Mouse (Mus musculus) midbrain, embryonic 13.5 days (tissue): ENCODE measurements around the gene Maneal. TPM values are rescaled to one million over a fixed set of nuclear protein-coding genes. Genes with fewer than 3 reads are reported as not detected.

Source experiments
- ATAC-seq: fragments of 200-750 bp; cut with Nextera tagmentation; 2 replicates; pipeline ENCODE4 v1.8.0; 2017; ENCODE audit warnings: mild to moderate bottlenecking, moderate TSS enrichment, moderate library complexity
- H3K27ac ChIP-seq: fragments of 300-500 bp; sonication (generic); 2 replicates; pipeline ENCODE4 v1.5.1; 2015; ENCODE audit warnings: inconsistent platforms, mild to moderate bottlenecking, moderate library complexity
- H3K27me3 ChIP-seq: fragments of 300-500 bp; sonication (generic); 2 replicates; pipeline ENCODE4 v1.6.1; 2015; ENCODE audit warnings: mild to moderate bottlenecking, inconsistent platforms
- H3K36me3 ChIP-seq: fragments of 300-500 bp; sonication (generic); 2 replicates; pipeline ENCODE4 v1.6.1; 2015; ENCODE audit warnings: mild to moderate bottlenecking, inconsistent platforms
- H3K4me1 ChIP-seq: fragments of 300-500 bp; sonication (generic); replicated peaks from 2 replicates; pipeline ENCODE4 v1.6.1; 2015; ENCODE audit warnings: inconsistent platforms
- H3K4me2 ChIP-seq: fragments of 300-500 bp; sonication (generic); replicated peaks from 2 replicates; pipeline ENCODE4 v1.6.1; 2015; ENCODE audit warnings: moderate library complexity, mild to moderate bottlenecking, inconsistent platforms
- H3K4me3 ChIP-seq: fragments of 300-500 bp; sonication (generic); replicated peaks from 2 replicates; pipeline ENCODE4 v1.5.1; 2015; ENCODE audit warnings: mild to moderate bottlenecking, inconsistent platforms
- H3K9ac ChIP-seq: fragments of 300-500 bp; sonication (generic); replicated peaks from 2 replicates; pipeline ENCODE4 v1.6.1; 2015; ENCODE audit warnings: mild to moderate bottlenecking, inconsistent platforms
- H3K9me3 ChIP-seq: fragments of 300-500 bp; sonication (generic); 2 replicates; pipeline ENCODE4 v1.6.1; 2016; ENCODE audit warnings: mild to moderate bottlenecking, inconsistent platforms
- WGBS: fragments of 180-500 bp; shearing (Covaris S2); methylation state at CpG from one replicate; pipeline ENCODE4 v1.1.7; 2015; 5-methylcytosine and 5-hydroxymethylcytosine counted together
- polyA plus RNA-seq: library from polyadenylated mRNA; unstranded; fragments of >200 nt; fragmentation: Nextera tagmentation; extraction: Ambion mirVana; gene quantifications from 2 replicates; pipeline ENCODE4 v1.2.1, GENCODE M21; 2015

Maneal gene
- 7.3 and 9.5 TPM in 2 replicates for polyA plus RNA-seq

DNA sequence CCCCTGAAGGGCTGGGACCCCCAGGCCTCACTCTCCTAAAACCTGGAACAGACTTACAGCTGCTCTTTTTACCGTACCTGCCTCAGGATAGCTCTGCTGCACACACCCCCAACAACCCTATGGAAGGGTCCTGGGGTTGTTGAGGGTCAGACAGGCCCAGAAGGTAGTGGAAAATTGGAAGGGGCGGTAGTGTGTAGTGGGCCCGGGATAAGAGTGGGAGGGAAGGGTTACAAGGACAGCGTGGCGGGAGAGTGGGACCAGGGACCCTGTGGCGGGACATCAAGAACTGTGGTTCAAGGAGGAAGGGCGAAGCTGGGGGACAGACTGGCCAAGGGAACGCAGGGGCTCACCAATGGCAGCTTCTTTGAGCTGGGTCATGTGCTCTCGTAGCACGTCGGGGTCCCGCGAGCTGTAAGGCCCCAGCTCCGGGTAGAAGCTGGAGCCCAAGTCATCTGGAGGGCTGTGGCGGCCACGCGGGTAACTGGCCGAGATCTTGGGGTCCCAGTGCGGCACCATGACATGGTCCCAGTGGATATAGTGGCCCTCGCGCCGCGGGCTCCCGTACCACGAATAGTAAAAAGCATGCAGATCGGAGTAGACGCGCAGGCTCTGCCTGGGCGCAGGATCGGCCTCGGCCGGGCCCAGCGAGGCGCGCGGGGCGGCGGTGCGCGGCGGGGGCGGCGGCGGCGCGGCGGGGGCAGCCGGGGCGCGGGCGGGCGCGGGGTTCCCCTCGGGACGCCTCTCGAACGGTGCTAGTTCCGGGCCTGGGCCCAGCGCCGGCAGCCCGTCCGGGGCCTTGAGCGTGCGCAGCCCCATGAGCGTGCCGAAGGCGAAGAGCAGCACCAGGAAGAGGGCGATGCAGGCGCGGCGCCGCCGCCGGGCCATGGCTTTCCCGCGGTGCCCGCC, at the start of gene Maneal:
TSS of gene Maneal (minus strand) at position 889 of the 906 bp plus-strand sequence.
- Histone ChIP-seq H3K4me1 (peaks cover 31% of the 10 kb centered on the region), H3K27ac (peak within 1 kb of the TSS; percentile 84), H3K27me3 (no peaks in the 10 kb centered on the region), H3K9ac (peak within 1 kb of the TSS; percentile 90), H3K36me3 (peaks cover 28% of the 10 kb centered on the region), H3K4me2 (peak within 1 kb of the TSS; percentile 84), H3K4me3 (peak within 1 kb of the TSS; percentile 76), H3K9me3 (no peaks in the 10 kb centered on the region)
- 1% methylated on average over 72 of the region's 77 CpGs for WGBS
- peak; percentile 44 for ATAC-seq

DNA sequence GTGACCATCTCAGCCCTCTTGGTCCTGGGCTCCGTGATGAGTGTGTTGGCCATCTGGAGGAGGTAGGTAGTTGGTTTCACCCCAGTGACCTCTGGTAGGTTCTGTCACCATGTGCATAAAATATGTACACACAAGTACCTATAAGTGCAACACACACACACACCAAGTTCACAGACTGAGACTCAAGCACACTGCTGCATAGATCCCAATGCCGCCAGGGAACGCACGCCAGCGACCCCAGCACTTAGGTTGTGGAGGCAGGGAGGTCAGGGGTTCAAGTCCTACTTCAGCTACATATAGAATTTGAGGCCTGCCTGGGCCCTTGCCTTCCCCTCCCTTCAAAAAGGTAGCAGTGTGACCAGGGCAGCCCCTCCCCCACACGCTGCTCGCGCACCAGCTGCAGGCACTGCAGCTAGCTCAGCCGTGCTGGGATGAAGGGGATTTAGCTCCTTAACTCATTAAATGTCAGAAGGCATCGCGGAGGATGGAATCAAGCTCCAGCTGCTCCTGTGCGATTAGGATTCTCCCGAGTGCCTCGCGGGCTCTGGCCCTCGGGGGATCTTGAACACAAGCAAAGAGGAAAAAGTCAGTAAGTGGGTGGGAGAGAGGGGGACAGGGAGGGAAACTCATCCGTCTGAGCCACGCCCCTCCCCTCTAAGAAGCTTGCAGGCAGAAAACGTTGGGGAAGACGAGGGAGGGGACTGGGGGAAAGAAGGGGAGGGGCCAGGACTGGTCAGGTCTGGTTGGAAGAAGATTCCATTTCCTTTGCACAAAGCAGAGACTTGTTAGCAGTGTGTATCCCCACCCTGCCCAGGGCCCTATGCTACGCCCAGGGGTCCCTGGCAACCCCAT, 44.2 kb upstream of the Maneal start:
- peak overlapping the region; percentile 94 for H3K27ac ChIP-seq
- ATAC-seq: peak; percentile 92
- 0 out of 2 replicates have a peak, but pooled peaks cover 3% of the 10 kb centered on the region for H3K36me3 ChIP-seq
- H3K4me3 ChIP-seq: peak overlapping the region; percentile 19
- H3K9ac ChIP-seq: peak overlapping the region; percentile 48; the same call in 1 of the 2 replicates
- no peaks in the 10 kb centered on the region for H3K27me3 ChIP-seq
- 4% methylated on average over 21 of the region's 21 CpGs for WGBS
- H3K9me3 ChIP-seq: no peaks in the 10 kb centered on the region
- peaks cover 39% of the 10 kb centered on the region for H3K4me1 ChIP-seq
- peak overlapping the region; percentile 38 for H3K4me2 ChIP-seq

DNA sequence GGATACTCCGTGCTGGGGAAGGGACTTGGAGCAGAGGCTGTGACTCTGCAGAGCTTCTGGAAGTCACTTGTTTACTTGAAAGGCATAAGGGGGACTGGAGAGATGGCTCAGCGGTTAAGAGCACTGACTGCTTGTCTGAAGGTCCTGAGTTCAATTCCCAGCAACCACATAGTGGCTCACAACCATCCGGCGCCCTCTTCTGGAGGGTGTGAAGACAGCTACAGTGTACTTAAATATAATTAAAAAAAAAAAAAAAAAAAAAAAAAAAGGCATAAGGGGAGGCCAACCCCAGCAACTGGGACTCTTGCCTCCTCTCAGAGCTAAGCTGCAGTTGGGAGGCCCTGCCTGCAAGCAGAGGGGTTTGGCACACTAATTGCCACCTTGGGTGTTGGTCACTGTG, 43.4 kb upstream of the Maneal start:
- Histone ChIP-seq H3K27ac (peak overlapping the region; percentile 94), H3K9ac (no peak overlapping the region), H3K36me3 (0 out of 2 replicates have a peak, but pooled peaks cover 3% of the 10 kb centered on the region), H3K4me3 (no peak overlapping the region), H3K4me1 (peaks cover 39% of the 10 kb centered on the region), H3K9me3 (no peaks in the 10 kb centered on the region), H3K4me2 (no peak overlapping the region), H3K27me3 (no peaks in the 10 kb centered on the region)
- whole genome bisulfite sequencing: 78% methylated on average over 4 of the region's 4 CpGs
- no peak for ATAC-seq

DNA sequence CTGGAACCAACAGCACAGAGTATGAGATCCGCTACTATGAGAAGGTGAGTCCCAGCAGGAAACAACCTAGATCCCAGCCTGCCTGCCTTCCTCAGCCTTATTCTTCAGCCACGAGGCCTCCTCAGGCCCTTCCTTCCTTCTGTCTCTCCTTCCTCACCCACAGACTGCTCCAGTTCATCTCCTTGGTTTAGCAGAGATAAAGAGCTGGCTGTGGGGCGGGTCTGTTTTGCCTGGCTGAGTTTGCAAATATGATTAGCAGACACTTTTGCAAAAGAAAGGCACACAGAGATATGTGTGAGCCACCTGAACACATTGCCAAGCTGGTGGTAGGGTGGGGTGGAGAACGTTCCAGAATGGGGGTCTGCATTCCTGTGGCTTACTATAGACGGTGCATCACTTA, 37.9 kb upstream of the Maneal start:
- Histone ChIP-seq H3K36me3 (0 out of 2 replicates have a peak, but pooled peaks cover 3% of the 10 kb centered on the region), H3K4me1 (peaks cover 48% of the 10 kb centered on the region), H3K27me3 (peaks cover 19% of the 10 kb centered on the region), H3K9ac (no peak overlapping the region; the same call in 1 of the 2 replicates), H3K4me3 (no peak overlapping the region), H3K9me3 (no peaks in the 10 kb centered on the region), H3K4me2 (no peak overlapping the region), H3K27ac (peak overlapping the region; percentile 54; the same call in 1 of the 2 replicates)
- no peak for ATAC-seq
- 55% methylated on average over 5 of the region's 5 CpGs for WGBS

GRCm38 (mm10) chr4:124898428-124898827, 36.5 kb upstream of the Maneal start:
- Histone ChIP-seq H3K9me3 (no peaks in the 10 kb centered on the region), H3K9ac (0 out of 2 replicates have a peak overlapping the region, but pooled peaks have one; percentile 28), H3K4me2 (no peak overlapping the region), H3K27me3 (peaks cover 34% of the 10 kb centered on the region), H3K4me1 (peaks cover 56% of the 10 kb centered on the region), H3K4me3 (no peak overlapping the region), H3K27ac (peak overlapping the region; percentile 54; the same call in 1 of the 2 replicates), H3K36me3 (0 out of 2 replicates have a peak, but pooled peaks cover 3% of the 10 kb centered on the region)
- ATAC-seq: no peak
- 7% methylated on average over 10 of the region's 10 CpGs for whole genome bisulfite sequencing

- WGBS: 1% methylated on average over 82 of the region's 83 CpGs
- H3K9me3 ChIP-seq: no peaks in the 10 kb centered on the region
- peak overlapping the region; percentile 61 for H3K9ac ChIP-seq
- peak overlapping the region; percentile 25; the same call in 1 of the 2 replicates for H3K27ac ChIP-seq
- H3K27me3 ChIP-seq: peaks cover 58% of the 10 kb centered on the region
- peak overlapping the region; percentile 85 for H3K4me2 ChIP-seq
- peak; percentile 73 for ATAC-seq
- peaks cover 41% of the 10 kb centered on the region for H3K4me1 ChIP-seq
- H3K36me3 ChIP-seq: no peaks in the 10 kb centered on the region
- peak overlapping the region; percentile 48 for H3K4me3 ChIP-seq
Observed at GRCm38 (mm10) chr4:124894508-124895428, 32.8 kb upstream of the Maneal start.

- H3K9me3 ChIP-seq: no peaks in the 10 kb centered on the region
- H3K27me3 ChIP-seq: peaks cover 58% of the 10 kb centered on the region
- ATAC-seq: 0 out of 2 replicates have a peak, but pooled peaks have one; percentile 12
- peak overlapping the region; percentile 48; the same call in 1 of the 2 replicates for H3K4me3 ChIP-seq
- H3K9ac ChIP-seq: 0 out of 2 replicates have a peak overlapping the region, but pooled peaks have one; percentile 61
- no peaks in the 10 kb centered on the region for H3K36me3 ChIP-seq
- H3K27ac ChIP-seq: peak overlapping the region; percentile 25; the same call in 1 of the 2 replicates
- 23% methylated on average over 6 of the region's 6 CpGs for WGBS
- H3K4me2 ChIP-seq: peak overlapping the region; percentile 85
- peaks cover 31% of the 10 kb centered on the region for H3K4me1 ChIP-seq
Observed at GRCm38 (mm10) chr4:124893769-124894168, 31.8 kb upstream of the Maneal start.

DNA sequence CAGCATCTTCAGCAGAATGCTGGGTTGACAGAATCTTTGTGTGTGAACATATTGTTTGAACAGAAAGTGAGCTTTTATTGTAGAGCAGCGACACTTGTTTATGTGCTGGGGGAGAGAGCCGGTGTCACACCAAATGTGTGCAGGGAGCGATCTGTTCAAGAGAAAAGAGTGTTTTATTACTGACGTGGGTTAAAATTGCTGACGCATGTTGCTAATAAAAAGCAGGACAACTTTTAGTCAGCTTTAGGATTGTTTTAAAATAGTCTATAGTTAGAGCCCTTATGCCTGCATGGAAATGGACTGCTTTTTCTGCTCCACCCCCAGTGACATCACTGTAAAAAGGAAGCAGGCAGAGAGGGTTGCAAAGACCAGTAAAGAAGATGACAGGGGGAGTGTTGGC, 28.9 kb upstream of the Maneal start:
- no peaks in the 10 kb centered on the region for H3K36me3 ChIP-seq
- H3K9ac ChIP-seq: no peak overlapping the region
- H3K9me3 ChIP-seq: no peaks in the 10 kb centered on the region
- ATAC-seq: no peak
- H3K27ac ChIP-seq: no peak overlapping the region
- H3K4me2 ChIP-seq: no peak overlapping the region
- H3K4me3 ChIP-seq: no peak overlapping the region
- peaks cover 23% of the 10 kb centered on the region for H3K4me1 ChIP-seq
- H3K27me3 ChIP-seq: peaks cover 51% of the 10 kb centered on the region
- 84% methylated on average over 5 of the region's 5 CpGs for WGBS

GRCm38 (mm10) chr4:124889935-124890334, 28.0 kb upstream of the Maneal start:
- Histone ChIP-seq H3K9ac (no peak overlapping the region), H3K36me3 (no peaks in the 10 kb centered on the region), H3K9me3 (no peaks in the 10 kb centered on the region), H3K27me3 (peaks cover 48% of the 10 kb centered on the region), H3K4me2 (no peak overlapping the region), H3K27ac (no peak overlapping the region), H3K4me1 (peaks cover 18% of the 10 kb centered on the region), H3K4me3 (no peak overlapping the region)
- 86% methylated on average over 2 of the region's 2 CpGs for WGBS
- ATAC-seq: no peak

- no peak for ATAC-seq
- no peak overlapping the region for H3K4me3 ChIP-seq
- peaks cover 45% of the 10 kb centered on the region for H3K27me3 ChIP-seq
- WGBS: 67% methylated on average over 7 of the region's 7 CpGs
- H3K9ac ChIP-seq: no peak overlapping the region
- no peak overlapping the region for H3K4me2 ChIP-seq
- no peaks in the 10 kb centered on the region for H3K36me3 ChIP-seq
- no peaks in the 10 kb centered on the region for H3K9me3 ChIP-seq
- H3K4me1 ChIP-seq: peaks cover 9% of the 10 kb centered on the region
- no peak overlapping the region for H3K27ac ChIP-seq
Observed at GRCm38 (mm10) chr4:124888702-124889101, 26.7 kb upstream of the Maneal start.
